Mouse (Mus musculus) B cell, adult (primary cell): ENCODE measurements around the gene Clrn1. TPM values are rescaled to one million over a fixed set of nuclear protein-coding genes. Genes with fewer than 3 reads are reported as not detected.

Experiments
- total RNA-seq: library from RNA; stranded (reverse); gene quantifications from 4 replicates; pipeline ENCODE4 v1.2.4, GENCODE M21; 2023; ENCODE audit not compliant: inconsistent age

Gene Clrn1
- total RNA-seq: not detected in 4 replicates

DNA sequence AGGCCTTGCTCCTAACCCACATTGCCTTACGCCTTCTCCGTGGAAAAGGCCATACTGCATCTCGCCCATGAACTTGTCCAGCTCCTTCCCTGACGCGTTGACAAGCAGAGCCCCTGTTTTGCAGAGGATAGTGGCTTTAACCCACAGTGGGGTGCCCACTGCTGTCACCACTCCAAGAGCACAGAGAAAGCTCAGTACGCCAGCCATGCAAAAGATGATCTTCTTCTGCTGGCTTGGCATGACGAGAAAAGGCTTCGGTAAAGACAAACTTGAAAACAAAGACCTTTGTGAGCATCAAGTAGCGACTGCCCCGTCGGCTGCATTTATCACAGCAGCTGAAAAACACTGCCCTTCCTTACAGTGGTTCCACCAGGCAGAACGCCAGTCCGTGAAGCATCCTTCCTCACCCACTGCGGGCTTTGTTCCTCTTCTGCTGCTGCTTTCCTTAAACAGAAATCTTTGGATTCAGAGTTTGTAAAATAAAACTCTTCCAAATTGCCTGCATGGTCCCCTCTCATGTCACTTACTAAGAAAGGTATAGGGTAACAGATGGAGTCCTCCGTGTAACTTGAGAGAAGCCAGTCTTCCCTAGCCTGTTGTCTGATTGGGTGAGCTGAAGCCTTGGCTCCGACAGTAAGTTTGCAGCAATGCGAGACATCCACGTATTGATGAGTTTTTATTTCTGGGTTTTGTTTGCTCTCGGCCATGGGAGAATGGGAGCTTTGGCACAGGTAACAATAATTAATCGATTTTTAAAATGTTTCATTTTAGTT lies at the start of gene Clrn1:
Gene Clrn1, minus strand, starts transcription at position 540 of the 773 bp plus-strand sequence.

DNA sequence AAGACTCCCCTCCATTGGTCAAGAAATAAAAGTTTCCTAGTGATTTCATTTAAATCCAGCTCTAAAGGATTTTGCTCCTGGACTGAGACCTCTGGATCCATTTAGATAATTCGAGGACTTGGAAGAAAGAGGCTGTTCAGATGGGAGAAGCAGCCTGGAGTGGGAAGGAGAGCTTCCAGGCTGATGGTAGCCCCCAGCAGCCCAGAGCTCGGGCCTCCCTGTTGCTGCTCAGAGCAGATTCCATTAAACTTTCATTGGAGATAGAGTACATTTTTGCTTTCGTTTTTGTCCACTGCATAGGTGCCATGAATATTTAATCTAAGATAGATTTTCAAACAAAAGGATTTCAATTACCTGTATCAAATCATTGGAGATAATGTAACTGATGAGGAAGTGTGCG lies 62.9 kb downstream of the Clrn1 start, which contains the start of gene Mindy4b-ps:
Gene Mindy4b-ps, minus strand, starts transcription at position 101 of the 400 bp plus-strand sequence.

Other genes with a start within 250 kb of the Clrn1 start
- not detected in 4 replicates for gene Erich6, start 248.1 kb downstream of the Clrn1 start, total RNA-seq
- gene Siah2, start 192.9 kb downstream of the Clrn1 start, total RNA-seq: 109 to 113 TPM (median 111 TPM) in 4 replicates
- gene Mindy4b-ps, start 63.0 kb downstream of the Clrn1 start, total RNA-seq: not detected in 4 replicates
- 0.45 to 0.78 TPM (median 0.50 TPM) in 4 replicates for gene Med12l, start 120.5 kb upstream of the Clrn1 start, total RNA-seq
- gene Gpr171, start 216.5 kb upstream of the Clrn1 start, total RNA-seq: 99.8 to 111 TPM (median 103 TPM) in 4 replicates